Mouse (Mus musculus): ENCODE measurements around the gene Galnt11.
"Not testable (repeated sequence)": the region's sequence is repeated elsewhere in the genome, so short reads cannot be mapped to it uniquely, and the experiment has no call there.

- TF ChIP-seq POLR2A (IDR thresholded peaks at IDR 0.05; ENCODE audit: low read depth, low read length); CTCF (IDR thresholded peaks at IDR 0.05; ENCODE audit: extremely low read depth, insufficient read depth, insufficient read length, insufficient replicate concordance): not testable (repeated sequence)
Observed at GRCm38 (mm10) chr5:25177937-25178336, 43.8 kb upstream of the Galnt11 start.

Measured in spleen, adult 2 months (tissue).